Mouse (Mus musculus): ENCODE measurements around the gene Zdhhc19. TPM values are rescaled to one million over a fixed set of nuclear protein-coding genes. Genes with fewer than 3 reads are reported as not detected.
A peak's percentile ranks its signal among the peaks of the same experiment; 100 is the strongest.

Zdhhc19 gene
- polyA plus RNA-seq, 1 experiment from 2014 or later = not detected

- Histone ChIP-seq H3K36me3 (ENCODE audit: insufficient read depth, low read length) (no peaks in the 10 kb centered on the region), H3K4me2 (replicated peaks; ENCODE audit: low read depth, low read length) (no peak overlapping the region), H3K9ac (replicated peaks; ENCODE audit: low read length) (no peak overlapping the region), H3K4me3 (ENCODE audit: low read length) (no peak overlapping the region), H3K4me1 (ENCODE audit: insufficient read depth, low read length) (peaks cover 13% of the 10 kb centered on the region), H3K9me3 (ENCODE audit: low read length) (no peaks in the 10 kb centered on the region), H3K27me3 (ENCODE audit: insufficient read depth, low read length) (no peaks in the 10 kb centered on the region), H3K27ac (ENCODE audit: low read length) (no peak overlapping the region)
- no peak for ATAC-seq (ENCODE audit: low FRiP score, low TSS enrichment)
- 89% methylated on average over 8 of the region's 8 CpGs for WGBS
These were observed 15.9 kb downstream of the Zdhhc19 start for GRCm38 (mm10) chr16:32511827-32512490.

GRCm38 (mm10) chr16:32512921-32513320 lies 16.9 kb downstream of the Zdhhc19 start:
- Histone ChIP-seq H3K9ac (replicated peaks; ENCODE audit: low read length) (no peak overlapping the region; the same call in 1 of the 2 replicates), H3K27ac (ENCODE audit: low read length) (no peak overlapping the region), H3K9me3 (ENCODE audit: low read length) (no peaks in the 10 kb centered on the region), H3K4me3 (ENCODE audit: low read length) (no peak overlapping the region), H3K36me3 (ENCODE audit: insufficient read depth, low read length) (no peaks in the 10 kb centered on the region), H3K4me1 (ENCODE audit: insufficient read depth, low read length) (peaks cover 13% of the 10 kb centered on the region), H3K4me2 (replicated peaks; ENCODE audit: low read depth, low read length) (no peak overlapping the region), H3K27me3 (ENCODE audit: insufficient read depth, low read length) (no peaks in the 10 kb centered on the region)
- ATAC-seq (ENCODE audit: low FRiP score, low TSS enrichment) = no peak
- WGBS = 59% methylated on average over 3 of the region's 3 CpGs

- WGBS = 88% methylated on average over 6 of the region's 6 CpGs
- Histone ChIP-seq H3K4me2 (replicated peaks; ENCODE audit: low read depth, low read length) (no peak overlapping the region), H3K4me3 (ENCODE audit: low read length) (no peak overlapping the region), H3K27me3 (ENCODE audit: insufficient read depth, low read length) (no peaks in the 10 kb centered on the region), H3K4me1 (ENCODE audit: insufficient read depth, low read length) (peaks cover 13% of the 10 kb centered on the region), H3K27ac (ENCODE audit: low read length) (no peak overlapping the region), H3K9me3 (ENCODE audit: low read length) (no peaks in the 10 kb centered on the region), H3K9ac (replicated peaks; ENCODE audit: low read length) (no peak overlapping the region; the same call in 1 of the 2 replicates), H3K36me3 (ENCODE audit: insufficient read depth, low read length) (no peaks in the 10 kb centered on the region)
- ATAC-seq (ENCODE audit: low FRiP score, low TSS enrichment) = no peak
These were observed 17.3 kb downstream of the Zdhhc19 start for GRCm38 (mm10) chr16:32513401-32513800.

GRCm38 (mm10) chr16:32513948-32514347 lies 17.9 kb downstream of the Zdhhc19 start:
- H3K9me3 ChIP-seq (ENCODE audit: low read length) = no peaks in the 10 kb centered on the region
- 93% methylated on average over 6 of the region's 6 CpGs for WGBS
- no peak overlapping the region for H3K27ac ChIP-seq (ENCODE audit: low read length)
- no peak overlapping the region for H3K4me2 ChIP-seq (replicated peaks; ENCODE audit: low read depth, low read length)
- H3K4me1 ChIP-seq (ENCODE audit: insufficient read depth, low read length) = peaks cover 13% of the 10 kb centered on the region
- no peak for ATAC-seq (ENCODE audit: low FRiP score, low TSS enrichment)
- no peaks in the 10 kb centered on the region for H3K27me3 ChIP-seq (ENCODE audit: insufficient read depth, low read length)
- H3K36me3 ChIP-seq (ENCODE audit: insufficient read depth, low read length) = no peaks in the 10 kb centered on the region
- no peak overlapping the region for H3K9ac ChIP-seq (replicated peaks; ENCODE audit: low read length)
- H3K4me3 ChIP-seq (ENCODE audit: low read length) = no peak overlapping the region

- H3K4me1 ChIP-seq (ENCODE audit: insufficient read depth, low read length) = peaks cover 13% of the 10 kb centered on the region
- no peaks in the 10 kb centered on the region for H3K36me3 ChIP-seq (ENCODE audit: insufficient read depth, low read length)
- WGBS = 14% methylated on average over 21 of the region's 21 CpGs
- H3K4me3 ChIP-seq (ENCODE audit: low read length) = peak overlapping the region; percentile 20
- no peaks in the 10 kb centered on the region for H3K9me3 ChIP-seq (ENCODE audit: low read length)
- peak overlapping the region; percentile 81 for H3K27ac ChIP-seq (ENCODE audit: low read length)
- H3K4me2 ChIP-seq (replicated peaks; ENCODE audit: low read depth, low read length) = peak overlapping the region; percentile 48
- ATAC-seq (ENCODE audit: low FRiP score, low TSS enrichment) = peak; percentile 87
- peak overlapping the region; percentile 64 for H3K9ac ChIP-seq (replicated peaks; ENCODE audit: low read length)
- H3K27me3 ChIP-seq (ENCODE audit: insufficient read depth, low read length) = no peaks in the 10 kb centered on the region
These were observed 20.2 kb downstream of the Zdhhc19 start for GRCm38 (mm10) chr16:32516006-32516962.

GRCm38 (mm10) chr16:32517785-32518481 lies 21.9 kb downstream of the Zdhhc19 start:
- no peak for ATAC-seq (ENCODE audit: low FRiP score, low TSS enrichment)

GRCm38 (mm10) chr16:32519656-32520371 lies 23.7 kb downstream of the Zdhhc19 start:
- Histone ChIP-seq H3K27ac (ENCODE audit: low read length) (no peak overlapping the region), H3K9ac (replicated peaks; ENCODE audit: low read length) (no peak overlapping the region), H3K4me2 (replicated peaks; ENCODE audit: low read depth, low read length) (no peak overlapping the region), H3K4me3 (ENCODE audit: low read length) (no peak overlapping the region), H3K36me3 (ENCODE audit: insufficient read depth, low read length) (no peaks in the 10 kb centered on the region), H3K27me3 (ENCODE audit: insufficient read depth, low read length) (no peaks in the 10 kb centered on the region), H3K9me3 (ENCODE audit: low read length) (no peaks in the 10 kb centered on the region), H3K4me1 (ENCODE audit: insufficient read depth, low read length) (peaks cover 17% of the 10 kb centered on the region)
- 76% methylated on average over 15 of the region's 15 CpGs for WGBS
- ATAC-seq (ENCODE audit: low FRiP score, low TSS enrichment) = no peak

More at GRCm38 (mm10) chr16:32517785-32518481, 21.9 kb downstream of the Zdhhc19 start:
- Histone ChIP-seq H3K4me1 (ENCODE audit: insufficient read depth, low read length) (peaks cover 13% of the 10 kb centered on the region), H3K36me3 (ENCODE audit: insufficient read depth, low read length) (no peaks in the 10 kb centered on the region), H3K4me2 (replicated peaks; ENCODE audit: low read depth, low read length) (no peak overlapping the region), H3K9me3 (ENCODE audit: low read length) (no peaks in the 10 kb centered on the region), H3K9ac (replicated peaks; ENCODE audit: low read length) (no peak overlapping the region), H3K4me3 (ENCODE audit: low read length) (no peak overlapping the region), H3K27me3 (ENCODE audit: insufficient read depth, low read length) (no peaks in the 10 kb centered on the region), H3K27ac (ENCODE audit: low read length) (no peak overlapping the region)
- WGBS = 84% methylated on average over 12 of the region's 12 CpGs

- no peaks in the 10 kb centered on the region for H3K36me3 ChIP-seq (ENCODE audit: insufficient read depth, low read length)
These were observed 24.3 kb downstream of the Zdhhc19 start for GRCm38 (mm10) chr16:32520372-32520748.

GRCm38 (mm10) chr16:32522578-32523194 lies 26.6 kb downstream of the Zdhhc19 start:
- 79% methylated on average over 6 of the region's 6 CpGs for WGBS

More at GRCm38 (mm10) chr16:32520372-32520748, 24.3 kb downstream of the Zdhhc19 start:
- Histone ChIP-seq H3K27me3 (ENCODE audit: insufficient read depth, low read length) (no peaks in the 10 kb centered on the region), H3K9me3 (ENCODE audit: low read length) (no peaks in the 10 kb centered on the region), H3K27ac (ENCODE audit: low read length) (no peak overlapping the region), H3K4me1 (ENCODE audit: insufficient read depth, low read length) (peaks cover 17% of the 10 kb centered on the region), H3K9ac (replicated peaks; ENCODE audit: low read length) (no peak overlapping the region), H3K4me3 (ENCODE audit: low read length) (no peak overlapping the region), H3K4me2 (replicated peaks; ENCODE audit: low read depth, low read length) (no peak overlapping the region)
- WGBS = 51% methylated on average over 9 of the region's 9 CpGs
- ATAC-seq (ENCODE audit: low FRiP score, low TSS enrichment) = no peak

More at GRCm38 (mm10) chr16:32522578-32523194, 26.6 kb downstream of the Zdhhc19 start:
- H3K4me3 ChIP-seq (ENCODE audit: low read length) = no peak overlapping the region
- no peaks in the 10 kb centered on the region for H3K36me3 ChIP-seq (ENCODE audit: insufficient read depth, low read length)
- no peak overlapping the region for H3K9ac ChIP-seq (replicated peaks; ENCODE audit: low read length)
- H3K4me1 ChIP-seq (ENCODE audit: insufficient read depth, low read length) = 0 out of 2 replicates have a peak, but pooled peaks cover 4% of the 10 kb centered on the region
- no peaks in the 10 kb centered on the region for H3K9me3 ChIP-seq (ENCODE audit: low read length)
- no peaks in the 10 kb centered on the region for H3K27me3 ChIP-seq (ENCODE audit: insufficient read depth, low read length)
- no peak for ATAC-seq (ENCODE audit: low FRiP score, low TSS enrichment)
- no peak overlapping the region for H3K27ac ChIP-seq (ENCODE audit: low read length)
- H3K4me2 ChIP-seq (replicated peaks; ENCODE audit: low read depth, low read length) = no peak overlapping the region
